Mouse (Mus musculus): ENCODE measurements at regions not wholly inside any gene's neighbourhood (a gene's known extent, or its start where the extent isn't known, plus 50 kb on each side); places are given as distances from the start of the nearest gene placed in this dataset.

- no peak for DNase-seq
Measured at GRCm38 (mm10) chr17:47983286-47983685, 54.8 kb downstream of the 1700122O11Rik start.

- no peak for DNase-seq
Measured at GRCm38 (mm10) chr17:47981556-47982027, 56.5 kb downstream of the 1700122O11Rik start.

- no peak for DNase-seq
Measured at GRCm38 (mm10) chr17:47979266-47979665, 54.8 kb upstream of the Foxp4 start.

- no peak for DNase-seq
Measured at GRCm38 (mm10) chr17:47978404-47979030, 54.1 kb upstream of the Foxp4 start.

- no peak for DNase-seq
Measured at GRCm38 (mm10) chr17:47978001-47978400, 53.6 kb upstream of the Foxp4 start.

- no peak for DNase-seq
Measured at GRCm38 (mm10) chr17:47976999-47977357, 52.5 kb upstream of the Foxp4 start.

GRCm38 (mm10) chr17:47976061-47976998, 51.9 kb upstream of the Foxp4 start:
- peak; percentile 18 for DNase-seq

- no peak for DNase-seq
Measured at GRCm38 (mm10) chr17:47975281-47976060, 51.0 kb upstream of the Foxp4 start.

- DNase-seq: no peak
Measured at GRCm38 (mm10) chr17:47974503-47974902, 50.1 kb upstream of the Foxp4 start.
